Mouse (Mus musculus): Measurements from ENCODE around the gene Tenm2.

Gene Tenm2

DNA sequence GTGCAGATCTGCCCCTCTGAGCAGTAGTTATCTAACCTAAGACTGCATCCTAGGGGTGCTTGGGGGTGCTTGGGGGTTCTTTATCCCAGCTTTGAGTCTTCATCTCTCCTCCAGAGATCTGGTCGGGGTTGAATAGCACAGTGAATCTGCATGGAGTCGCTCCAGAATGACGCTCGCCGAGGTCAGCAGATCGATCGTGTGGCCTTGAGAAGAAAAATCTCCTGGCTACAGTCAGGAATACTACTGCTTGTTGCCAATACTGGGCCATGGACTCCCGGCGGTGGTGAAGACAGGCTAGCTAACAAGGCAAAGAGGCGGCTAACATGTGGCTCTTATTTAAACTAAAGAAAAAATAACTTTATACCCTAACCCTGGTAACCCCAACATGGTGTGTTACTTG, 1267.5 kb downstream of the Tenm2 start:
- intact Hi-C loops (cut with DNase I) = no loop called here

DNA sequence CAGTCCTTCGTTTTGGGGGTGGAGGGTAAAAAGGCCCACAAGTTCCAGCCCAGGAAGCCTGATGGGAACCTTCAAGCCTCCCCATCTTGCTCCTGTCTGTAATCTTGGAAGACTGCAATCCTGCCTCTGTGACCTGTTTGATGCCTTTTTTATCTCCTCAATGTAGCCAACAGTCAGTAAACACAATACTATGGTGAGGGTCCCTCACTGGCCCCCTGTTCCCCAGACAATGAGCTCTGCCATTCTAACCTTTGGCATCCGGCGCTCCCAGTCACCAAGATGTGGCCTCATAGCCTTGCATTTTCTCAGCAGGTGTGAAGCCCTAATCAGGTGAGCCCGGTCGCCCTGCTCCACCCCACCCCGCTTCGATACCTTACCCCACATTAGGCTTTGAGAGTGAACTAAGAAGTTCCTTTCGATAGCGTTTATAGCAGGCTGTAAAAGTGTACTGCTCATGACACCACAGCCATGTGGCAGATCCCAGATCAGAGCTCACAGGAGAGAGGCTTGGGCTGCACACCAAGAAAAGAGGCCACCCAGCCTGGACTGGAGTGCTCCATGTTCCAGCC, 1271.7 kb downstream of the Tenm2 start:
- intact Hi-C loops (cut with DNase I) = no loop called here

DNA sequence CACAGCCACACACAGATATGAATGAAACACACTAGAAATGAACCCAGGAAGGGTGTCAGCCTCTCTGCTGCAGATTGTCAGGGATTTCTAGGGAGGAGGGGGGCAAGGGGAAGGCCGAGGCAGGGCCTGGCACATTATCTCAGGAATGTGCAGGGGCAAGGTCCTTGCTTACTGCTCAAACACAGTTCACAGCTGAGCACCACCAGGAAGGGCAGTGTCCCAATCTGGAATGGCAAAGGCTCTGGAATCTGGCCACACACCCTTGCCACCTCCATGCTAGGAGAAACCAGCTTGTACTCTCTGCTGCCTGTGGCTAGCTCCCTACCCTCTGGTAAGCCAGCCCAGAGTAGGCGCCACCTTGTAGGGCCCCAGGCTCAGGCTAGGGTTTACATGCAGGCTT, 1272.2 kb downstream of the Tenm2 start:
- intact Hi-C loops (cut with DNase I) = no loop called here

DNA sequence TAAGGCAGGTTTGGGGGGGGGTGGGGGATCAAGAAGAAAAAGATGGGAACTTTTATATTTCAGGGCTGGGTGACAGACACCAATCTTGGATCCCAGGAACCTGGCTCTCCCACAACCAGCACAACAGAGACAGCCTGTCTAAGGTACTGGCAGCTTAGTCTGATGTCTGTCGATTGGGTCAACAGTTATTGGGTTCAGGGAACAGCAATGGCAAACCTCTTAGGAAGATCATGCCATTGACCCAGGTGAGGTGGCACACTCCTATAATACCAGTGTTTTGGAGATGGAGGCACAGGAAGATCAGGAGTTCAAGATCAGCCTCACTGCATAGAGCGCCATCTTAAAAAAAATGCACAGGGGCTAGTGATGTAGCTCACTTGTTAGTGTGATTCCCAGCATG, 1273.3 kb downstream of the Tenm2 start:
- intact Hi-C loops (cut with DNase I) = no loop called here

DNA sequence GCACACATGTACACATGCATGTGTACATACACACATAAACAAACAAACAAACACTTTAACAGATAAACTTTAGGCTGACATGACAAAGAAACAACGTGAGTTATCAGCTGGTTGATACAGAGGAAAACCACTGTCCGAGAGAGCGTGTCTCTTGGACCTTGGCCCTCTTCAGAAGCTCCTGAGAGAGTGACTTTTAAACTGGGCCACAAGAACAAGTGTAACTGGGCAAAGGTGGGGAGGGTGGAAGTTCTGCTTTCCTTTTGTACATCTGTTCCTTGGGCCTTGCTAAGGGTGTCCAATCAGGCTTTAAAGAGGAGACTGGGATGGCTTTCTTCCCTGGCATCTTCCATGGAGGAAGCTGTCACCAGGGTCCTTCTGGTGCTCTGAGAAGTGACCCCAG, 1276.5 kb downstream of the Tenm2 start:
- intact Hi-C loops (cut with DNase I) = no loop called here

Measured in adrenal gland (tissue).